Mouse (Mus musculus): ENCODE measurements around the gene Tent4b. TPM values are rescaled to one million over a fixed set of nuclear protein-coding genes. Genes with fewer than 3 reads are reported as not detected.
A peak's percentile ranks its signal among the peaks of the same experiment; 100 is the strongest.
"Not testable (repeated sequence)": the region's sequence is repeated elsewhere in the genome, so short reads cannot be mapped to it uniquely, and the experiment has no call there.

Tent4b gene
- polyA plus RNA-seq, 1 experiment from 2014 or later: 11.3 TPM

GRCm38 (mm10) chr8:88200724-88201495 lies 1.9 kb downstream of the Tent4b start:
- peak overlapping the region; percentile 93 for H3K4me3 ChIP-seq
- 20% methylated on average over 10 of the region's 10 CpGs for WGBS
- no peak for DNase-seq (ENCODE audit: low spot score)
- H3K36me3 ChIP-seq: peaks cover 1% of the 10 kb centered on the region; the same call in 1 of the 2 replicates
- peak overlapping the region; percentile 98; the same call in 1 of the 2 replicates for H3K27ac ChIP-seq
- H3K4me1 ChIP-seq: peaks cover 34% of the 10 kb centered on the region
- no peaks in the 10 kb centered on the region for H3K27me3 ChIP-seq (ENCODE audit: insufficient read depth, poor library complexity, severe bottlenecking)
- no peaks in the 10 kb centered on the region for H3K9me3 ChIP-seq

- peaks cover 3% of the 10 kb centered on the region; the same call in 1 of the 2 replicates for H3K36me3 ChIP-seq
- peak overlapping the region; percentile 93; the same call in 1 of the 2 replicates for H3K4me3 ChIP-seq
- H3K9me3 ChIP-seq: no peaks in the 10 kb centered on the region
- no peak overlapping the region for H3K27ac ChIP-seq
- peaks cover 34% of the 10 kb centered on the region for H3K4me1 ChIP-seq
- no peaks in the 10 kb centered on the region for H3K27me3 ChIP-seq (ENCODE audit: insufficient read depth, poor library complexity, severe bottlenecking)
- WGBS: 45% methylated on average over 3 of the region's 3 CpGs
- no peak for DNase-seq (ENCODE audit: low spot score)
Observed at GRCm38 (mm10) chr8:88201641-88202040, 2.6 kb downstream of the Tent4b start.

GRCm38 (mm10) chr8:88206016-88206415 lies 7.0 kb downstream of the Tent4b start:
- DNase-seq (ENCODE audit: low spot score): no peak
- peaks cover 6% of the 10 kb centered on the region; the same call in 1 of the 2 replicates for H3K36me3 ChIP-seq
- no peaks in the 10 kb centered on the region for H3K9me3 ChIP-seq
- H3K27me3 ChIP-seq (ENCODE audit: insufficient read depth, poor library complexity, severe bottlenecking): no peaks in the 10 kb centered on the region
- H3K27ac ChIP-seq: no peak overlapping the region
- no peak overlapping the region for H3K4me3 ChIP-seq
- H3K4me1 ChIP-seq: peaks cover 18% of the 10 kb centered on the region
- WGBS: 89% methylated on average over 9 of the region's 9 CpGs

GRCm38 (mm10) chr8:88207121-88207821 lies 8.3 kb downstream of the Tent4b start:
- H3K4me1 ChIP-seq: peaks cover 6% of the 10 kb centered on the region; the same call in 1 of the 2 replicates
- H3K27me3 ChIP-seq (ENCODE audit: insufficient read depth, poor library complexity, severe bottlenecking): no peaks in the 10 kb centered on the region
- H3K36me3 ChIP-seq: peaks cover 6% of the 10 kb centered on the region; the same call in 1 of the 2 replicates
- H3K27ac ChIP-seq: no peak overlapping the region
- no peak overlapping the region for H3K4me3 ChIP-seq
- no peak for DNase-seq (ENCODE audit: low spot score)
- 90% methylated on average over 7 of the region's 7 CpGs for WGBS
- no peaks in the 10 kb centered on the region for H3K9me3 ChIP-seq

- H3K27ac ChIP-seq; H3K4me3 ChIP-seq; H3K27me3 ChIP-seq (ENCODE audit: insufficient read depth, poor library complexity, severe bottlenecking); DNase-seq (ENCODE audit: low spot score); H3K9me3 ChIP-seq; H3K4me1 ChIP-seq: not testable (repeated sequence)
- peaks cover 10% of the 10 kb centered on the region; the same call in 1 of the 2 replicates for H3K36me3 ChIP-seq
- 86% methylated on average over 6 of the region's 6 CpGs for WGBS
Observed at GRCm38 (mm10) chr8:88209930-88210827, 11.2 kb downstream of the Tent4b start.

GRCm38 (mm10) chr8:88221353-88221752 lies 22.3 kb downstream of the Tent4b start:
- H3K4me3 ChIP-seq: no peak overlapping the region
- no peak for DNase-seq (ENCODE audit: low spot score)
- no peaks in the 10 kb centered on the region for H3K9me3 ChIP-seq
- no peaks in the 10 kb centered on the region for H3K27me3 ChIP-seq (ENCODE audit: insufficient read depth, poor library complexity, severe bottlenecking)
- H3K36me3 ChIP-seq: peaks cover 3% of the 10 kb centered on the region; the same call in 1 of the 2 replicates
- peaks cover 14% of the 10 kb centered on the region for H3K4me1 ChIP-seq
- H3K27ac ChIP-seq: no peak overlapping the region
- WGBS: 54% methylated on average over 4 of the region's 4 CpGs

- WGBS: 80% methylated on average over 5 of the region's 5 CpGs
- Histone ChIP-seq H3K4me3 (no peak overlapping the region), H3K36me3 (peaks cover 3% of the 10 kb centered on the region; the same call in 1 of the 2 replicates), H3K27ac (no peak overlapping the region), H3K9me3 (no peaks in the 10 kb centered on the region), H3K27me3 (ENCODE audit: insufficient read depth, poor library complexity, severe bottlenecking) (no peaks in the 10 kb centered on the region), H3K4me1 (peaks cover 20% of the 10 kb centered on the region)
- no peak for DNase-seq (ENCODE audit: low spot score)
Observed at GRCm38 (mm10) chr8:88225358-88225757, 26.3 kb downstream of the Tent4b start.

- no peak for DNase-seq (ENCODE audit: low spot score)
- peaks cover 15% of the 10 kb centered on the region for H3K4me1 ChIP-seq
Observed at GRCm38 (mm10) chr8:88227851-88228250, 28.8 kb downstream of the Tent4b start.

GRCm38 (mm10) chr8:88228286-88228685 lies 29.3 kb downstream of the Tent4b start:
- DNase-seq (ENCODE audit: low spot score): no peak
- Histone ChIP-seq H3K27ac (no peak overlapping the region), H3K9me3 (no peaks in the 10 kb centered on the region), H3K36me3 (no peaks in the 10 kb centered on the region), H3K4me1 (peaks cover 15% of the 10 kb centered on the region), H3K4me3 (no peak overlapping the region), H3K27me3 (ENCODE audit: insufficient read depth, poor library complexity, severe bottlenecking) (no peaks in the 10 kb centered on the region)
- 58% methylated on average over 1 of the region's 1 CpGs for WGBS

More at GRCm38 (mm10) chr8:88227851-88228250, 28.8 kb downstream of the Tent4b start:
- no peak overlapping the region for H3K4me3 ChIP-seq
- H3K27ac ChIP-seq: no peak overlapping the region
- 65% methylated on average over 6 of the region's 6 CpGs for WGBS
- H3K9me3 ChIP-seq: no peaks in the 10 kb centered on the region
- H3K36me3 ChIP-seq: no peaks in the 10 kb centered on the region
- no peaks in the 10 kb centered on the region for H3K27me3 ChIP-seq (ENCODE audit: insufficient read depth, poor library complexity, severe bottlenecking)

- DNase-seq (ENCODE audit: low spot score): no peak
- Histone ChIP-seq H3K36me3 (no peaks in the 10 kb centered on the region), H3K27ac (no peak overlapping the region), H3K4me3 (no peak overlapping the region), H3K9me3 (no peaks in the 10 kb centered on the region), H3K27me3 (ENCODE audit: insufficient read depth, poor library complexity, severe bottlenecking) (no peaks in the 10 kb centered on the region), H3K4me1 (peaks cover 15% of the 10 kb centered on the region)
- 75% methylated on average over 1 of the region's 1 CpGs for WGBS
Observed at GRCm38 (mm10) chr8:88228800-88229199, 29.8 kb downstream of the Tent4b start.

- Histone ChIP-seq H3K4me3 (no peak overlapping the region), H3K27ac (no peak overlapping the region), H3K27me3 (ENCODE audit: insufficient read depth, poor library complexity, severe bottlenecking) (no peaks in the 10 kb centered on the region), H3K36me3 (no peaks in the 10 kb centered on the region), H3K4me1 (peaks cover 6% of the 10 kb centered on the region), H3K9me3 (no peaks in the 10 kb centered on the region)
- 80% methylated on average over 2 of the region's 2 CpGs for WGBS
- no peak for DNase-seq (ENCODE audit: low spot score)
Observed at GRCm38 (mm10) chr8:88236666-88237065, 37.7 kb downstream of the Tent4b start.

- H3K9me3 ChIP-seq: no peaks in the 10 kb centered on the region
- WGBS: 77% methylated on average over 2 of the region's 2 CpGs
- peaks cover 13% of the 10 kb centered on the region for H3K4me1 ChIP-seq
- no peak for DNase-seq (ENCODE audit: low spot score)
- H3K27ac ChIP-seq: no peak overlapping the region
- H3K4me3 ChIP-seq: no peak overlapping the region
- H3K27me3 ChIP-seq (ENCODE audit: insufficient read depth, poor library complexity, severe bottlenecking): no peaks in the 10 kb centered on the region
- no peaks in the 10 kb centered on the region for H3K36me3 ChIP-seq
Observed at GRCm38 (mm10) chr8:88237606-88238005, 38.6 kb downstream of the Tent4b start.
